Mouse (Mus musculus) lung, embryonic 14.5 days (tissue): Measurements from ENCODE around the gene Haao. TPM values are rescaled to one million over a fixed set of nuclear protein-coding genes. Genes with fewer than 3 reads are reported as not detected.

ENCODE experiments used
- ATAC-seq: fragments of 200-750 bp; cut with Nextera tagmentation; 2 replicates; pipeline ENCODE4 v1.8.0; 2017; ENCODE audit warnings: mild to moderate bottlenecking, moderate TSS enrichment, moderate library complexity; ENCODE audit not compliant: insufficient read depth
- DNase-seq: peaks from one replicate; pipeline ENCODE4 v3.0.0-alpha.2; 2015
- H3K27ac ChIP-seq: fragments of 300-500 bp; sonication (generic); 2 replicates; pipeline ENCODE4 v1.5.1; 2014; ENCODE audit warnings: low read depth, mild to moderate bottlenecking, moderate library complexity
- H3K27me3 ChIP-seq: fragments of 300-500 bp; sonication (generic); 2 replicates; pipeline ENCODE4 v1.6.1; 2014; ENCODE audit warnings: low read length, control low read depth; ENCODE audit not compliant: insufficient read depth
- H3K36me3 ChIP-seq: fragments of 300-500 bp; sonication (generic); 2 replicates; pipeline ENCODE4 v1.6.1; 2014; ENCODE audit warnings: control low read depth; ENCODE audit not compliant: insufficient read depth
- H3K4me1 ChIP-seq: fragments of 300-500 bp; sonication (generic); 2 replicates; pipeline ENCODE4 v1.6.1; 2014; ENCODE audit warnings: antibody characterized with exemption, control low read depth; ENCODE audit not compliant: insufficient read depth
- H3K4me2 ChIP-seq: fragments of 300-500 bp; sonication (generic); 2 replicates; pipeline ENCODE4 v1.6.1; 2014; ENCODE audit warnings: mild to moderate bottlenecking
- H3K4me3 ChIP-seq: fragments of 300-500 bp; sonication (generic); 2 replicates; pipeline ENCODE4 v1.5.1; 2014; ENCODE audit warnings: low read depth, low read length
- H3K9ac ChIP-seq: fragments of 300-500 bp; sonication (generic); 2 replicates; pipeline ENCODE4 v1.6.1; 2014
- H3K9me3 ChIP-seq: fragments of 300-500 bp; sonication (generic); 2 replicates; pipeline ENCODE4 v1.6.1; 2016; ENCODE audit warnings: low read depth, low read length, control low read depth
- CTCF ChIP-seq: IDR thresholded peaks from 2 replicates; pipeline ENCODE4 v1.5.1; 2016; ENCODE audit warnings: antibody characterized with exemption, low read depth
- WGBS: fragments of 180-500 bp; shearing (Covaris S2); extraction: QIAGEN DNeasy Blood & Tissue Kit; methylation state at CpG from one replicate; pipeline ENCODE4 v1.1.7; 2014; 5-methylcytosine and 5-hydroxymethylcytosine counted together
- polyA plus RNA-seq: library from polyadenylated mRNA; unstranded; fragments of >200 nt; fragmentation: Nextera tagmentation; extraction: Ambion mirVana; gene quantifications from 2 replicates; pipeline ENCODE4 v1.2.1, GENCODE M21; 2014

Gene Haao
- polyA plus RNA-seq, 1 experiment from 2014 or later = 0.21 TPM

GRCm38 (mm10) chr17:83881071-83881470 is 33.3 kb upstream of the Haao start:
- H3K36me3 ChIP-seq = no peaks in the 10 kb centered on the region
- H3K27ac ChIP-seq = no peak overlapping the region
- no peak overlapping the region for H3K4me2 ChIP-seq
- no peak for DNase-seq
- H3K4me3 ChIP-seq = no peak overlapping the region
- TF ChIP-seq CTCF = no peak
- H3K9me3 ChIP-seq = no peaks in the 10 kb centered on the region; the same call in 1 of the 2 replicates
- ATAC-seq = no peak
- 0 out of 2 replicates have a peak, but pooled peaks cover 10% of the 10 kb centered on the region for H3K4me1 ChIP-seq
- WGBS = 80% methylated on average over 3 of the region's 3 CpGs
- no peak overlapping the region for H3K9ac ChIP-seq
- H3K27me3 ChIP-seq = no peaks in the 10 kb centered on the region

- no peak for TF ChIP-seq CTCF
- Histone ChIP-seq H3K4me1 (0 out of 2 replicates have a peak, but pooled peaks cover 8% of the 10 kb centered on the region), H3K27ac (no peak overlapping the region), H3K27me3 (no peaks in the 10 kb centered on the region), H3K36me3 (no peaks in the 10 kb centered on the region), H3K4me2 (no peak overlapping the region), H3K9ac (no peak overlapping the region), H3K4me3 (no peak overlapping the region), H3K9me3 (no peaks in the 10 kb centered on the region; the same call in 1 of the 2 replicates)
- ATAC-seq = no peak
- DNase-seq = no peak
- 58% methylated on average over 9 of the region's 9 CpGs for WGBS
Measured at GRCm38 (mm10) chr17:83880174-83880710, 32.5 kb upstream of the Haao start.

- DNase-seq = no peak
- 84% methylated on average over 6 of the region's 6 CpGs for WGBS
- no peak overlapping the region for H3K27ac ChIP-seq
Measured at GRCm38 (mm10) chr17:83879631-83880030, 31.9 kb upstream of the Haao start.

GRCm38 (mm10) chr17:83874610-83875009 is 26.8 kb upstream of the Haao start:
- WGBS = 77% methylated on average over 8 of the region's 8 CpGs
- H3K9ac ChIP-seq = no peak overlapping the region
- H3K27me3 ChIP-seq = no peaks in the 10 kb centered on the region
- H3K27ac ChIP-seq = peak overlapping the region; percentile 93; the same call in 1 of the 2 replicates
- no peaks in the 10 kb centered on the region for H3K4me1 ChIP-seq
- TF ChIP-seq CTCF = no peak
- DNase-seq = no peak
- no peak for ATAC-seq
- H3K4me2 ChIP-seq = no peak overlapping the region
- no peaks in the 10 kb centered on the region for H3K36me3 ChIP-seq
- H3K4me3 ChIP-seq = no peak overlapping the region
- H3K9me3 ChIP-seq = no peaks in the 10 kb centered on the region; the same call in 1 of the 2 replicates

More at GRCm38 (mm10) chr17:83879631-83880030, 31.9 kb upstream of the Haao start:
- Histone ChIP-seq H3K9ac (no peak overlapping the region), H3K36me3 (no peaks in the 10 kb centered on the region), H3K27me3 (no peaks in the 10 kb centered on the region), H3K4me3 (no peak overlapping the region), H3K9me3 (no peaks in the 10 kb centered on the region; the same call in 1 of the 2 replicates), H3K4me1 (0 out of 2 replicates have a peak, but pooled peaks cover 5% of the 10 kb centered on the region), H3K4me2 (no peak overlapping the region)
- TF ChIP-seq CTCF = no peak
- no peak for ATAC-seq

GRCm38 (mm10) chr17:83873363-83874141 is 25.8 kb upstream of the Haao start:
- Histone ChIP-seq H3K27me3 (no peaks in the 10 kb centered on the region), H3K27ac (peak overlapping the region; percentile 93), H3K4me2 (peak overlapping the region; percentile 1; the same call in 1 of the 2 replicates), H3K9me3 (no peaks in the 10 kb centered on the region; the same call in 1 of the 2 replicates), H3K4me3 (no peak overlapping the region), H3K36me3 (no peaks in the 10 kb centered on the region), H3K4me1 (no peaks in the 10 kb centered on the region), H3K9ac (no peak overlapping the region)
- DNase-seq = peak; percentile 87
- TF ChIP-seq CTCF = 0 out of 2 replicates have a peak, but pooled peaks have one; percentile 11
- ATAC-seq = peak; percentile 80
- WGBS = 45% methylated on average over 19 of the region's 19 CpGs

- Histone ChIP-seq H3K4me3 (no peak overlapping the region), H3K27ac (peak overlapping the region; percentile 93; the same call in 1 of the 2 replicates), H3K27me3 (no peaks in the 10 kb centered on the region), H3K36me3 (no peaks in the 10 kb centered on the region), H3K9me3 (no peaks in the 10 kb centered on the region; the same call in 1 of the 2 replicates), H3K4me1 (no peaks in the 10 kb centered on the region), H3K9ac (no peak overlapping the region), H3K4me2 (peak overlapping the region; percentile 32)
- ATAC-seq = peak; percentile 82
- peak; percentile 97 for DNase-seq
- WGBS = 11% methylated on average over 14 of the region's 14 CpGs
- peak; percentile 98 for TF ChIP-seq CTCF
Measured at GRCm38 (mm10) chr17:83872806-83873348, 25.1 kb upstream of the Haao start.

GRCm38 (mm10) chr17:83871354-83871753 is 23.6 kb upstream of the Haao start:
- no peaks in the 10 kb centered on the region for H3K9me3 ChIP-seq
- no peaks in the 10 kb centered on the region for H3K27me3 ChIP-seq
- H3K27ac ChIP-seq = no peak overlapping the region
- H3K4me3 ChIP-seq = no peak overlapping the region
- no peaks in the 10 kb centered on the region for H3K4me1 ChIP-seq
- DNase-seq (no peak), ATAC-seq (no peak)
- no peak overlapping the region for H3K4me2 ChIP-seq
- no peaks in the 10 kb centered on the region for H3K36me3 ChIP-seq
- WGBS = 85% methylated on average over 5 of the region's 5 CpGs
- TF ChIP-seq CTCF = no peak
- H3K9ac ChIP-seq = no peak overlapping the region
